Comparison of ENCODE assay signal across 8 mouse cellular contexts in the genomic region with DNA sequence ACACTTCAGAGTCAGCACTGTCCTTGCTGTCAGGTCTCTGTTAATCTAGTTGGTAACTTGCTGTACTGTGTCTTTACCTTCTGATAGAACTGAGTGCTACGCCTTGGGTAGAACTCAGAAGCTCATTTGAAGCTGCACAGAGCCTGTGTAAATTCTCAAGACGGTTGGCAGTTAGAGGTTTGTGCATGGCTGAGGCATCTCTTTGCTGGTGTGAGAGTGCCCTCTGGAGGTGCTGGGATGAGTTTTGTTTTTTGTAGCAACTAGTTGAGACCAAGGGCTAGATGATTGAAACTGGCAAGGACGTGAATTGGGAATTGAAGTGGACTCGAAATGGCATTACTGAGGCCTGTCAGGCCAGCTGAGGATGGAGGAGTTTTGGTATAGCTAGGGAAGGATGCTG. TPM values are rescaled to one million over a fixed set of nuclear protein-coding genes. Genes with fewer than 3 reads are reported as not detected.
DNase-seq lines count a peak whose midpoint lies in the region; ATAC-seq and TF ChIP-seq lines count a peak whose summit lies in the region.

No protein-coding gene starts in this region.

- intact Hi-C loops in heart, postnatal 10 days (cut with DNase I) = loop anchor here (2.0 to 5.0 kb wide), 3 partner anchors 92 to 437 kb away; no protein-coding TSS in a partner anchor
- intact Hi-C loops in left cerebral cortex, adult 2 months (cut with DNase I) = loop anchor here (2.0 to 10.0 kb wide), 3 partner anchors 92 to 434 kb away; a partner anchor contains a TSS

- DNase-seq in midbrain, embryonic 11.5 days (ENCODE audit: low spot score, missing footprints) = peak; percentile 90
- DNase-seq in adrenal gland, postnatal 25 days = peak; percentile 59
- peak; percentile 54 for DNase-seq in embryonic facial prominence, embryonic 10.5 days (ENCODE audit: low spot score)
- DNase-seq in heart, postnatal 10 days = peak; percentile 75 to 83
- peak; percentile 62 to 67 for DNase-seq in left cerebral cortex, adult 2 months (ENCODE audit: extremely low spot score in 1 of 2, low spot score in 2 of 2)
- DNase-seq in urinary bladder, postnatal 25 days (ENCODE audit: low spot score) = peak; percentile 24

- H3K27ac ChIP-seq in midbrain, embryonic 11.5 days (ENCODE audit: low read depth, low read length) = no peak overlapping the region
- no peak overlapping the region for H3K27ac ChIP-seq in midbrain, embryonic 15.5 days
- H3K27ac ChIP-seq in embryonic facial prominence, embryonic 10.5 days (replicated peaks) = no peak overlapping the region
- no peak overlapping the region for H3K27ac ChIP-seq in left cerebral cortex, adult 2 months

- H3K9ac ChIP-seq in midbrain, embryonic 11.5 days (ENCODE audit: low read length) = no peak overlapping the region
- no peak overlapping the region for H3K9ac ChIP-seq in midbrain, embryonic 15.5 days

- no peaks in the 10 kb centered on the region for H3K27me3 ChIP-seq in midbrain, embryonic 11.5 days (ENCODE audit: control insufficient read depth, insufficient read depth, low read length)
- H3K27me3 ChIP-seq in midbrain, embryonic 15.5 days (replicated peaks) = no peaks in the 10 kb centered on the region
- H3K27me3 ChIP-seq in embryonic facial prominence, embryonic 10.5 days (replicated peaks; ENCODE audit: low read depth, poor library complexity, severe bottlenecking) = no peaks in the 10 kb centered on the region

- peak; percentile 79 for TF ChIP-seq CTCF in left cerebral cortex, adult 2 months (IDR thresholded peaks at IDR 0.05)

- no peak overlapping the region for H3K4me3 ChIP-seq in midbrain, embryonic 11.5 days (ENCODE audit: low read depth, low read length)
- no peak overlapping the region for H3K4me3 ChIP-seq in midbrain, embryonic 15.5 days
- no peak overlapping the region for H3K4me3 ChIP-seq in embryonic facial prominence, embryonic 10.5 days
- H3K4me3 ChIP-seq in left cerebral cortex, adult 2 months = no peak overlapping the region

- ATAC-seq in midbrain, embryonic 11.5 days (ENCODE audit: low FRiP score) = no peak
- no peak for ATAC-seq in midbrain, embryonic 15.5 days (replicated peaks)
- 0 out of 2 replicates have a peak, but pooled peaks have one; percentile 25 for ATAC-seq in neutrophil, adult 5-6 weeks (ENCODE audit: extremely low read depth, insufficient number of reproducible peaks, low FRiP score, poor library complexity, severe bottlenecking)

- H3K4me2 ChIP-seq in midbrain, embryonic 11.5 days = no peak overlapping the region
- no peak overlapping the region for H3K4me2 ChIP-seq in midbrain, embryonic 15.5 days

- H3K4me1 ChIP-seq in midbrain, embryonic 11.5 days (ENCODE audit: control insufficient read depth, insufficient read depth, low read length) = peaks cover 10% of the 10 kb centered on the region
- peaks cover 62% of the 10 kb centered on the region for H3K4me1 ChIP-seq in midbrain, embryonic 15.5 days
- peaks cover 30% of the 10 kb centered on the region for H3K4me1 ChIP-seq in embryonic facial prominence, embryonic 10.5 days

- WGBS in midbrain, embryonic 11.5 days = 54% methylated on average over 4 of the region's 4 CpGs
- WGBS in midbrain, embryonic 15.5 days = 35% methylated on average over 4 of the region's 4 CpGs
- 55% methylated on average over 4 of the region's 4 CpGs for WGBS in embryonic facial prominence, embryonic 10.5 days

- no peaks in the 10 kb centered on the region for H3K9me3 ChIP-seq in midbrain, embryonic 11.5 days (ENCODE audit: control insufficient read depth, low read length)
- H3K9me3 ChIP-seq in midbrain, embryonic 15.5 days = no peaks in the 10 kb centered on the region
- no peaks in the 10 kb centered on the region for H3K9me3 ChIP-seq in embryonic facial prominence, embryonic 10.5 days

- H3K36me3 ChIP-seq in midbrain, embryonic 11.5 days (ENCODE audit: control insufficient read depth, insufficient read depth, low read length) = 0 out of 2 replicates have a peak, but pooled peaks cover 3% of the 10 kb centered on the region
- H3K36me3 ChIP-seq in midbrain, embryonic 15.5 days (replicated peaks) = no peaks in the 10 kb centered on the region
- H3K36me3 ChIP-seq in embryonic facial prominence, embryonic 10.5 days (replicated peaks) = peaks cover 89% of the 10 kb centered on the region

RNA-seq across cellular contexts. Expression of a gene that starts 6.5 kb away (rescaled TPM):
- polyA plus RNA-seq in midbrain, embryonic 11.5 days (2014; fragmentation: Nextera tagmentation; extraction: Ambion mirVana) = 133 and 160 TPM in 2 replicates
- polyA plus RNA-seq in midbrain, embryonic 15.5 days (2015; fragmentation: Nextera tagmentation; extraction: Ambion mirVana) = 117 and 126 TPM in 2 replicates
- 50.1 and 52.9 TPM in 2 replicates for total RNA-seq in adrenal gland, postnatal 25 days (2021)
- polyA plus RNA-seq in embryonic facial prominence, embryonic 10.5 days (2016; fragmentation: Nextera tagmentation; extraction: Ambion mirVana) = 162 and 171 TPM in 2 replicates
- total RNA-seq in heart, postnatal 10 days (2021) = 10 to 100 TPM; 57.6 to 58.7 TPM
- total RNA-seq in left cerebral cortex, adult 2 months (2021) = 10 to 100 TPM; 68.4 to 77.1 TPM
- 15.0 and 25.4 TPM in 2 replicates for total RNA-seq in neutrophil, adult 5-6 weeks (2017)

RNA-seq across cellular contexts. Expression of a gene that starts 6.8 kb away (rescaled TPM):
- polyA plus RNA-seq in midbrain, embryonic 11.5 days (2014; fragmentation: Nextera tagmentation; extraction: Ambion mirVana) = 11.9 and 13.9 TPM in 2 replicates
- 43.6 TPM in 2 replicates for polyA plus RNA-seq in midbrain, embryonic 15.5 days (2015; fragmentation: Nextera tagmentation; extraction: Ambion mirVana)
- total RNA-seq in adrenal gland, postnatal 25 days (2021) = 5.2 TPM in 2 replicates
- polyA plus RNA-seq in embryonic facial prominence, embryonic 10.5 days (2016; fragmentation: Nextera tagmentation; extraction: Ambion mirVana) = 12.1 and 13.8 TPM in 2 replicates
- total RNA-seq in heart, postnatal 10 days (2021) = under 1 TPM; 0.74 to 0.81 TPM
- 10 to 100 TPM; 80.9 to 86.3 TPM for total RNA-seq in left cerebral cortex, adult 2 months (2021)
- total RNA-seq in neutrophil, adult 5-6 weeks (2017) = 2.4 and 3.6 TPM in 2 replicates

Comparison
In these comparisons a context has a peak if more than half of its experiments do, and no peak if none do; other contexts are left out.
1. DNase-seq: peak in every context shown above with its lines; median percentile 90 in midbrain, embryonic 11.5 days; 79 in heart, postnatal 10 days; 64 in left cerebral cortex, adult 2 months; 59 in adrenal gland, postnatal 25 days; 54 in embryonic facial prominence, embryonic 10.5 days; 24 in urinary bladder, postnatal 25 days.
2. RNA of a gene that starts 6.8 kb away (total RNA-seq): 80.9 to 86.3 TPM in left cerebral cortex, adult 2 months; 5.2 TPM in adrenal gland, postnatal 25 days, 2.4 to 3.6 TPM in neutrophil, adult 5-6 weeks and 0.74 to 0.81 TPM in heart, postnatal 10 days; every median in the first group is over 10 times any median in the second.